Mouse (Mus musculus): ENCODE results near the gene Slc22a14. TPM values are rescaled to one million over a fixed set of nuclear protein-coding genes. Genes with fewer than 3 reads are reported as not detected.

Slc22a14 gene
- polyA plus RNA-seq, 1 experiment from 2014 or later: not detected

DNA sequence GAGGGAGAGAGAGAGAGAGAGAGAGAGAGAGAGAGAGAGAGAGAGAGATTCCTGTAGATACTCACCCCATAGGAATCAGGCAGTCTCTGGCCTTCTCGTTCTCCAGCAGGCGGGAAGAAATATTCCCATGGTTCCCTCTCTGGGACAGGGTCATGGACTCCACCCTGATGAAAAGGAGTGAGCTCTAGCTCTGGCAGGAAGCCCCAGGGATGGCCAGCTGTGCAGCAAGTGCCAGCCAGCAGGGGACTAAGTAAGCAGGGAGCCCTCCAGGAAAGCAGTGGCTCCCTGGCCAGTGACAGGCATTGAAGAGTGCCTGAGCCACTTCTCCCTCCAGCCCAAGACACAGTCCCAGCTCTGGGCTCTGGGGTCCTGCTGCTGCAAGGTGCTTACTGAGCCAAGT is 213.6 kb downstream of the Slc22a14 start:
- Histone ChIP-seq H3K4me3 (ENCODE audit: low read depth, low read length) (no peak overlapping the region), H3K4me1 (ENCODE audit: control insufficient read depth, insufficient read depth, low read length) (no peaks in the 10 kb centered on the region), H3K27ac (ENCODE audit: low read depth, low read length) (no peak overlapping the region), H3K4me2 (no peak overlapping the region), H3K9me3 (replicated peaks; ENCODE audit: control insufficient read depth, low read length) (no peaks in the 10 kb centered on the region), H3K27me3 (ENCODE audit: control insufficient read depth, insufficient read depth, low read length) (peaks cover 11% of the 10 kb centered on the region), H3K36me3 (ENCODE audit: control insufficient read depth, insufficient read depth, low read length) (no peaks in the 10 kb centered on the region), H3K9ac (ENCODE audit: low read depth, low read length) (no peak overlapping the region)
- WGBS (ENCODE audit: insufficient replicate concordance): 60% methylated on average over 2 of the region's 2 CpGs
- no peak for ATAC-seq (replicated peaks; ENCODE audit: insufficient number of reproducible peaks, low FRiP score, low TSS enrichment)

- 13% methylated on average over 5 of the region's 5 CpGs for WGBS (ENCODE audit: insufficient replicate concordance)
- no peaks in the 10 kb centered on the region for H3K27me3 ChIP-seq (ENCODE audit: control insufficient read depth, insufficient read depth, low read length)
- no peaks in the 10 kb centered on the region for H3K9me3 ChIP-seq (replicated peaks; ENCODE audit: control insufficient read depth, low read length)
- no peak overlapping the region for H3K4me3 ChIP-seq (ENCODE audit: low read depth, low read length)
- H3K27ac ChIP-seq (ENCODE audit: low read depth, low read length): no peak overlapping the region
- no peak overlapping the region for H3K9ac ChIP-seq (ENCODE audit: low read depth, low read length)
- no peaks in the 10 kb centered on the region for H3K4me1 ChIP-seq (ENCODE audit: control insufficient read depth, insufficient read depth, low read length)
- H3K4me2 ChIP-seq: no peak overlapping the region
- ATAC-seq (replicated peaks; ENCODE audit: insufficient number of reproducible peaks, low FRiP score, low TSS enrichment): no peak
- no peaks in the 10 kb centered on the region for H3K36me3 ChIP-seq (ENCODE audit: control insufficient read depth, insufficient read depth, low read length)
Observed at GRCm38 (mm10) chr9:119149601-119150000, 215.8 kb downstream of the Slc22a14 start.

GRCm38 (mm10) chr9:119146098-119146770 is 219.1 kb downstream of the Slc22a14 start:
- H3K4me2 ChIP-seq: no peak overlapping the region
- H3K27ac ChIP-seq (ENCODE audit: low read depth, low read length): no peak overlapping the region
- no peaks in the 10 kb centered on the region for H3K36me3 ChIP-seq (ENCODE audit: control insufficient read depth, insufficient read depth, low read length)
- no peak overlapping the region for H3K9ac ChIP-seq (ENCODE audit: low read depth, low read length)
- no peaks in the 10 kb centered on the region for H3K27me3 ChIP-seq (ENCODE audit: control insufficient read depth, insufficient read depth, low read length)
- H3K9me3 ChIP-seq (replicated peaks; ENCODE audit: control insufficient read depth, low read length): no peaks in the 10 kb centered on the region
- H3K4me1 ChIP-seq (ENCODE audit: control insufficient read depth, insufficient read depth, low read length): no peaks in the 10 kb centered on the region
- no peak overlapping the region for H3K4me3 ChIP-seq (ENCODE audit: low read depth, low read length)
- no peak for ATAC-seq (replicated peaks; ENCODE audit: insufficient number of reproducible peaks, low FRiP score, low TSS enrichment)
- 68% methylated on average over 13 of the region's 13 CpGs for WGBS (ENCODE audit: insufficient replicate concordance)

DNA sequence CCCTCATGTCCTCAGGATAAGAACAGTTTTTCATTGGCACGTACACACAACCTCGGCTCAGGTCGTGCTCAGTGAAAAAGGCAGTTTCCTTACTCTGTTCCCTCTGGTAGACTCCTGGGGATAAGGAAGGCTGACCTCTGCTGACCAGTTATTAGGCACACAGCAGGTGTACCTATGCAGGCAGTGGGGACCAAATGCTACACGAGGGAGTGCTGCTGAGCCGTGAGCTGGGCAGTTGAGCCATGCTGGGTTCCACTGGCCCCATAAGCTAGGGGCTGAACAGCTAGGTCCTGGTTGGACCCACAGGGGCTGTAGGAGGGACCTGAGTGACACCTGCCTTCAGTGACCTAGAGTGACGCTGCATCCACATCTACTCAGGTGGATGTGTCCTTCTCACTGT is 219.7 kb downstream of the Slc22a14 start:
- ATAC-seq (replicated peaks; ENCODE audit: insufficient number of reproducible peaks, low FRiP score, low TSS enrichment): no peak
- WGBS (ENCODE audit: insufficient replicate concordance): 63% methylated on average over 6 of the region's 6 CpGs

GRCm38 (mm10) chr9:119145137-119145536 is 220.2 kb downstream of the Slc22a14 start:
- 60% methylated on average over 10 of the region's 10 CpGs for WGBS (ENCODE audit: insufficient replicate concordance)
- H3K4me3 ChIP-seq (ENCODE audit: low read depth, low read length): no peak overlapping the region
- no peak overlapping the region for H3K27ac ChIP-seq (ENCODE audit: low read depth, low read length)
- H3K36me3 ChIP-seq (ENCODE audit: control insufficient read depth, insufficient read depth, low read length): no peaks in the 10 kb centered on the region
- no peak overlapping the region for H3K4me2 ChIP-seq
- H3K27me3 ChIP-seq (ENCODE audit: control insufficient read depth, insufficient read depth, low read length): no peaks in the 10 kb centered on the region
- H3K9ac ChIP-seq (ENCODE audit: low read depth, low read length): no peak overlapping the region
- H3K9me3 ChIP-seq (replicated peaks; ENCODE audit: control insufficient read depth, low read length): no peaks in the 10 kb centered on the region
- no peak for ATAC-seq (replicated peaks; ENCODE audit: insufficient number of reproducible peaks, low FRiP score, low TSS enrichment)
- H3K4me1 ChIP-seq (ENCODE audit: control insufficient read depth, insufficient read depth, low read length): no peaks in the 10 kb centered on the region

More for the DNA sequence above, 219.7 kb downstream of the Slc22a14 start:
- Histone ChIP-seq H3K36me3 (ENCODE audit: control insufficient read depth, insufficient read depth, low read length) (no peaks in the 10 kb centered on the region), H3K4me2 (no peak overlapping the region), H3K4me1 (ENCODE audit: control insufficient read depth, insufficient read depth, low read length) (no peaks in the 10 kb centered on the region), H3K27ac (ENCODE audit: low read depth, low read length) (no peak overlapping the region), H3K9me3 (replicated peaks; ENCODE audit: control insufficient read depth, low read length) (no peaks in the 10 kb centered on the region), H3K27me3 (ENCODE audit: control insufficient read depth, insufficient read depth, low read length) (no peaks in the 10 kb centered on the region), H3K9ac (ENCODE audit: low read depth, low read length) (no peak overlapping the region), H3K4me3 (ENCODE audit: low read depth, low read length) (no peak overlapping the region)

- peaks cover under 1% of the 10 kb centered on the region; the same call in 1 of the 2 replicates for H3K4me1 ChIP-seq (ENCODE audit: control insufficient read depth, insufficient read depth, low read length)
- H3K4me2 ChIP-seq: no peak overlapping the region
- no peak overlapping the region for H3K9ac ChIP-seq (ENCODE audit: low read depth, low read length)
- H3K4me3 ChIP-seq (ENCODE audit: low read depth, low read length): no peak overlapping the region
- no peak overlapping the region for H3K27ac ChIP-seq (ENCODE audit: low read depth, low read length)
- 79% methylated on average over 8 of the region's 8 CpGs for WGBS (ENCODE audit: insufficient replicate concordance)
- no peaks in the 10 kb centered on the region for H3K27me3 ChIP-seq (ENCODE audit: control insufficient read depth, insufficient read depth, low read length)
- H3K9me3 ChIP-seq (replicated peaks; ENCODE audit: control insufficient read depth, low read length): no peaks in the 10 kb centered on the region
- no peak for ATAC-seq (replicated peaks; ENCODE audit: insufficient number of reproducible peaks, low FRiP score, low TSS enrichment)
- no peaks in the 10 kb centered on the region for H3K36me3 ChIP-seq (ENCODE audit: control insufficient read depth, insufficient read depth, low read length)
Observed at GRCm38 (mm10) chr9:119144696-119145095, 220.7 kb downstream of the Slc22a14 start.

DNA sequence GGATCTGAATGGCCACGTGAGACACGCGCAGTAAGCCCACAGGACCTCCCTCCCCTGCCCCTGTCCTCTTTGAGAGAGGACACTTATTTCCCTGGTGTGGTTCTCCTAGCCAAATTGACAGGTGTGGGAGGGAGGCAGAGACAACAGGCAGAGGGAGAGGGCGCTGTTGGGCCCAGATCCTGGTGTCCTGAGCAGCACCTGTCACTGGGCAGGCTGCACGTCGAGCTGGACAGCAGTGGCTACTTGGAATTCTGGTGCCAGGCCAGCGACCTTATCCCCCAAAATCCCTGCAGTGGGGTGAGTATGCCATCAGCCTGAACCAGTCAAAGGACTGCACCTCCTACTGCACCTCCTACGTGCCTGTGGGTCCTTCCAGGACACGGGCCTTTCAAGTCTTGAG is 222.0 kb downstream of the Slc22a14 start:
- WGBS (ENCODE audit: insufficient replicate concordance): 66% methylated on average over 9 of the region's 9 CpGs
- H3K4me3 ChIP-seq (ENCODE audit: low read depth, low read length): no peak overlapping the region

DNA sequence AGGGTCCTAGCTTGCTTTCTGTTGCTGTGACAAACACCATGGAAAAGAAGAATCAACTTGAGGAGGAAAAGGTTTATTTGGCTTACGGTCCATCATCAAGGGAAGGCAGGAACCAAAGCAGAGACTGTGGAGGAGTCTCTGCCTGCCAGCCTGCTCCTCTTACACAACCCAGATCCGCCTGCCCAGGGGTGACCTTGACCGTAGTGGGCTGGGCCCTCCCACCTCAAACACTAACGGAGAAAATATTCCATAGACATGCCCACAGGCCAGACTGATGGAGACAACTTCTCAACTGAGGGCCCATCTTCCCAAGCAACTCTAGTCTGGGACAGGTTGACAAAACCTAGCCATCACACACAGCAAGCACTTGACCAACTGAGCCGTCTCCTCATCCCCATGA is 223.3 kb downstream of the Slc22a14 start:
- Histone ChIP-seq H3K9me3 (replicated peaks; ENCODE audit: control insufficient read depth, low read length) (no peaks in the 10 kb centered on the region), H3K4me1 (ENCODE audit: control insufficient read depth, insufficient read depth, low read length) (peaks cover 8% of the 10 kb centered on the region; the same call in 1 of the 2 replicates), H3K27ac (ENCODE audit: low read depth, low read length) (no peak overlapping the region), H3K4me2 (no peak overlapping the region), H3K36me3 (ENCODE audit: control insufficient read depth, insufficient read depth, low read length) (no peaks in the 10 kb centered on the region), H3K27me3 (ENCODE audit: control insufficient read depth, insufficient read depth, low read length) (no peaks in the 10 kb centered on the region), H3K9ac (ENCODE audit: low read depth, low read length) (no peak overlapping the region), H3K4me3 (ENCODE audit: low read depth, low read length) (no peak overlapping the region)
- WGBS (ENCODE audit: insufficient replicate concordance): 67% methylated on average over 5 of the region's 5 CpGs
- ATAC-seq (replicated peaks; ENCODE audit: insufficient number of reproducible peaks, low FRiP score, low TSS enrichment): no peak

More for the DNA sequence above, 222.0 kb downstream of the Slc22a14 start:
- no peak for ATAC-seq (replicated peaks; ENCODE audit: insufficient number of reproducible peaks, low FRiP score, low TSS enrichment)
- Histone ChIP-seq H3K4me1 (ENCODE audit: control insufficient read depth, insufficient read depth, low read length) (peaks cover 3% of the 10 kb centered on the region; the same call in 1 of the 2 replicates), H3K36me3 (ENCODE audit: control insufficient read depth, insufficient read depth, low read length) (no peaks in the 10 kb centered on the region), H3K27ac (ENCODE audit: low read depth, low read length) (no peak overlapping the region), H3K4me2 (no peak overlapping the region), H3K9me3 (replicated peaks; ENCODE audit: control insufficient read depth, low read length) (no peaks in the 10 kb centered on the region), H3K27me3 (ENCODE audit: control insufficient read depth, insufficient read depth, low read length) (no peaks in the 10 kb centered on the region), H3K9ac (ENCODE audit: low read depth, low read length) (no peak overlapping the region)

- Histone ChIP-seq H3K4me2 (no peak overlapping the region), H3K4me1 (ENCODE audit: control insufficient read depth, insufficient read depth, low read length) (peaks cover 8% of the 10 kb centered on the region; the same call in 1 of the 2 replicates), H3K4me3 (ENCODE audit: low read depth, low read length) (no peak overlapping the region), H3K27ac (ENCODE audit: low read depth, low read length) (no peak overlapping the region), H3K27me3 (ENCODE audit: control insufficient read depth, insufficient read depth, low read length) (no peaks in the 10 kb centered on the region), H3K9me3 (replicated peaks; ENCODE audit: control insufficient read depth, low read length) (no peaks in the 10 kb centered on the region), H3K36me3 (ENCODE audit: control insufficient read depth, insufficient read depth, low read length) (no peaks in the 10 kb centered on the region), H3K9ac (ENCODE audit: low read depth, low read length) (no peak overlapping the region)
- no peak for ATAC-seq (replicated peaks; ENCODE audit: insufficient number of reproducible peaks, low FRiP score, low TSS enrichment)
- 87% methylated on average over 2 of the region's 2 CpGs for WGBS (ENCODE audit: insufficient replicate concordance)
Observed at GRCm38 (mm10) chr9:119138836-119139235, 226.5 kb downstream of the Slc22a14 start.
